Mouse (Mus musculus): ENCODE results near the gene Rtn4r. TPM values are rescaled to one million over a fixed set of nuclear protein-coding genes. Genes with fewer than 3 reads are reported as not detected.
A peak's percentile ranks its signal among the peaks of the same experiment; 100 is the strongest.

The Rtn4r gene
- polyA plus RNA-seq, 1 experiment: not detected

DNA sequence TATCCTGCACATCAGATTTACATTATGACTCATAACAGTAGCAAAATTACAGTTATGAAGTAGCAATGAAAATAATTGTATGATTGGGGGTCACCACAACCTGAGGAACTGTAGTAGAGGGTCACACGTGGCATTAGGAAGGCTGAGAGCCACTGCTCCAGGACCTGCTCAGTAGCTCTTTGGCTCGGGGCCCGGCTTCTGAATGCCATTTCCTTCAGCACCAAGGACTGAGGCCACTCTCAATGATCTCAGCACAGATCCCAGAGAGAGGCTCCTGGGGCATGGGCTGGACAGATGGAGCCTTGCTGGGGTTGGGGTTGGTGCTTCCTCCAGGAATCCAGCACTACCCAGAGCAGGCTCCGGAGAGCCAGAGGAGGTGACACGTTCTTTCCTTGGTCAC lies 40.3 kb upstream of the Rtn4r start:
- WGBS: 68% methylated on average over 5 of the region's 5 CpGs
- Histone ChIP-seq H3K27ac (ENCODE audit: insufficient read depth, low read depth, low read length) (no peak overlapping the region), H3K4me1 (ENCODE audit: control insufficient read depth, insufficient read depth, low read length) (peaks cover 23% of the 10 kb centered on the region), H3K4me3 (ENCODE audit: insufficient read depth, low read depth, low read length) (no peak overlapping the region)
- TF ChIP-seq CTCF (IDR thresholded peaks at IDR 0.05; ENCODE audit: insufficient read depth, low read depth, low read length) (no peak), POLR2A (IDR thresholded peaks at IDR 0.05; ENCODE audit: insufficient read depth, low read depth, low read length) (no peak)

DNA sequence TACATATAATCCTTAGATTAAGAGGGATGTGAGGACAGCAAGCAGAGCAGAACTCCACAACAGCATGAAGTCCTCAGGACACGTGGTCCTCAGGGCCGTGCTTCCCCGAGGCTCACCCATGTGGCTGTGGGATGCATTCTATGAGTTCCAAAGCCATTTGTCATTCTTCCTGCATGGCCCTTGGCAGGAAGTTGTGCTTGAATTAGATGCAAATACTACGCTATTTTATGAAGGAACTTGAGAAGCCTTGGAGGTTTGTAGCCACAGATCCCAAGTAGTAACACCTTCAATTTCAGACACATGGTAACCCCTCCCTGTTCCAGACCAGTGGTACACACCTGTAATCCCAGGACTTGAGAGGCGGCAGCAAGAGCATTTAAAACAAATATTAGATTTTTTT lies 31.1 kb upstream of the Rtn4r start:
- WGBS: 60% methylated on average over 5 of the region's 5 CpGs
- Histone ChIP-seq H3K4me3 (ENCODE audit: insufficient read depth, low read depth, low read length) (no peak overlapping the region), H3K4me1 (ENCODE audit: control insufficient read depth, insufficient read depth, low read length) (no peaks in the 10 kb centered on the region), H3K27ac (ENCODE audit: insufficient read depth, low read depth, low read length) (no peak overlapping the region)
- TF ChIP-seq CTCF (IDR thresholded peaks at IDR 0.05; ENCODE audit: insufficient read depth, low read depth, low read length) (no peak), POLR2A (IDR thresholded peaks at IDR 0.05; ENCODE audit: insufficient read depth, low read depth, low read length) (no peak)

DNA sequence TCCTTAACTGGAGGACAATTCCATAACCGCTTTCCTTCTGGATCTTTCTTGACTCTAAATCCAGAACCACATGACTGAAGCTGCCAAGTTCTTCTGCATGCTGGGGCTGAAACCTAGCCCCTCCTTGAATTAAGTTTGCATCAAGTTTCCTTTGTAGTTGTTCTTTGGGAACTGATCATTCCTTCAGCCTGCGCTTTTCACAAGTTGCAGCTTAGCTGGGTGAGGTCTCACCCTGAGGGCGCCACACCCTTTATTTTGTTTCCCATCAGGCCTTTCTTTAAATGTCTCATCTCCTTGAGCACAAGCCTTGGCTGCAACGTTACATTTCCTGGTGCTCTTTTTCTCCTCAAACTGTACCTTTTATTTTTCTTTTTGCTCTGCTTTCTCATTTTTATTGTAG lies 24.6 kb upstream of the Rtn4r start:
- Histone ChIP-seq H3K4me1 (ENCODE audit: control insufficient read depth, insufficient read depth, low read length) (no peaks in the 10 kb centered on the region), H3K27ac (ENCODE audit: insufficient read depth, low read depth, low read length) (no peak overlapping the region), H3K4me3 (ENCODE audit: insufficient read depth, low read depth, low read length) (no peak overlapping the region)
- TF ChIP-seq POLR2A (IDR thresholded peaks at IDR 0.05; ENCODE audit: insufficient read depth, low read depth, low read length): no peak
- TF ChIP-seq CTCF (IDR thresholded peaks at IDR 0.05; ENCODE audit: insufficient read depth, low read depth, low read length): no peak
- WGBS: 75% methylated on average over 4 of the region's 4 CpGs

DNA sequence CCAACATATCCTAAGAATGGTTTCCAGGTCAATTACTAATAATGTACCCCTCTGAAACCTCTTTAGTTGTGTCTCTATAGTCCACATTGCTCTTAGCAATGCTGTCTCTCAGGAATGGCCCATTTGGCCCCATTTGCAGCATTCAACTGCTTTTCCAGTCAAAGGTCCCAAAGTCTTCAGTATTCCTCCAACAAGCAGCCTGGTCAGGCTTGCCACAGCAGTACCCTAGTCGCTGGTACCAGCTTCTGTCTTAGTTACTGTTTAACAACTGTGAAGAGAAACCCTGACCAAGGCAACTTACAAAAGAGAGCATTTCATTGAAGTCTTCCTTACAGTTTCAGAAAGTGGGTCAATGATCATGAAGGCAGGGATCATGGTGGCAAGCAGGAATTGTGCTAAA lies 24.1 kb upstream of the Rtn4r start:
- WGBS: 80% methylated on average over 1 of the region's 1 CpGs
- Histone ChIP-seq H3K27ac (ENCODE audit: insufficient read depth, low read depth, low read length) (no peak overlapping the region), H3K4me1 (ENCODE audit: control insufficient read depth, insufficient read depth, low read length) (no peaks in the 10 kb centered on the region), H3K4me3 (ENCODE audit: insufficient read depth, low read depth, low read length) (no peak overlapping the region)
- no peak for TF ChIP-seq POLR2A (IDR thresholded peaks at IDR 0.05; ENCODE audit: insufficient read depth, low read depth, low read length)
- TF ChIP-seq CTCF (IDR thresholded peaks at IDR 0.05; ENCODE audit: insufficient read depth, low read depth, low read length): no peak

DNA sequence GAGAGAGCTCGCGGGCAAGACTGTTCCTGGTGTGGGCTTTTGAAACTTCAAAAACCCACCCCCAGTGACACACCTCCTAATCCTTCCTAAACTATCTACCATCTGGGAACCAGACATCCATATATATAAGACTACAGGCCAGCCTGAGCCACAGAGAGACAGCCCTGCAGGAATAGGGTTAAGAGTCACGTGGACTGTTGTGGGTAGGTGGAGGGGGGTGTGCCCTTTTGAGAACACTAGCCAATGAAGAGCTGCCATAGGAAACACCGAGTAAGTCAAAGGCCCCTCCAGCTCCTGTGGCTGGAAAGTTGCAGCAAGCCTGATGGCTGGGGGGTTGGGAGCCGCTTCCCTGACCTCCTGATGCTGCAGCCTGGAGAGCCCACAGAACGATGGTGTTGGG lies 23.6 kb upstream of the Rtn4r start:
- no peaks in the 10 kb centered on the region for H3K4me1 ChIP-seq (ENCODE audit: control insufficient read depth, insufficient read depth, low read length)
- no peak overlapping the region for H3K27ac ChIP-seq (ENCODE audit: insufficient read depth, low read depth, low read length)
- WGBS: 52% methylated on average over 6 of the region's 6 CpGs
- no peak overlapping the region for H3K4me3 ChIP-seq (ENCODE audit: insufficient read depth, low read depth, low read length)
- TF ChIP-seq CTCF (IDR thresholded peaks at IDR 0.05; ENCODE audit: insufficient read depth, low read depth, low read length) (no peak), POLR2A (IDR thresholded peaks at IDR 0.05; ENCODE audit: insufficient read depth, low read depth, low read length) (no peak)

DNA sequence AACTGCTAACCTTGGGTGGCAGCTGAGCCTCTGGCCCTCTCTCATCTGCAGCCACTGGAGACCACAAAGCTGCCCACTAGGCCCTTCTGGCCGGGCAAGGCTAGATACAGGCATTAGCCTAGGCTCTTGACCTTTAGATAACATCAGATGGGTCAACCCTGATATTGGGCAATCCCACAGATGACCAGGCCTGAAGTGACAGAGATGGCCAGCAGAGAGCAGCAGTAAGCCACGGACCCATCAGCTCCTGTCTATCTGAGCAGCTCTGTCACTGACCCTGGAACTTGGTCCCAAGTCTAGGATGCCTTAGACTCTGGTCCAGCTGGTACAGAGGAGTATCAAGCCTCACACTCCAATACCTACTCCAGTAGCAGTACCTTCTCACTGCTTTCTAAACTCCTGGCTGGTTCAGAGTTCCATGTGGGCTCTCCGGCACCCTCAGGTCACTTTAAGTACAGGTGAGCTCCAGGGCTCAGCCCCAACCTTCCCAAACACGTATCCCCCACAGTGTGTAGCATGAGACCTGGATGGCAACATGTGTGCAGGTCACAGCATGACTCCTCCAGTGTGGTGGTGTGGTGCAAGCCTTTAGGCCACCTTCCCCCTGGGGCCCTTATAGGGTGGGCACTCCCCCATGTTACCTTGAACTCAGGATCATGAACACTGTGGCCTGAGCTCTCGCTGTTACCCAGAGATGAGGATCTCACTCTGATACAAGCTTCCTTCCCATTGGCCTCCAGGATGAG lies 19.0 kb upstream of the Rtn4r start:
- Histone ChIP-seq H3K4me3 (ENCODE audit: insufficient read depth, low read depth, low read length) (no peak overlapping the region), H3K27ac (ENCODE audit: insufficient read depth, low read depth, low read length) (no peak overlapping the region), H3K4me1 (ENCODE audit: control insufficient read depth, insufficient read depth, low read length) (peaks cover 3% of the 10 kb centered on the region; the same call in 1 of the 2 replicates)
- WGBS: 63% methylated on average over 5 of the region's 5 CpGs
- peak; percentile 27; the same call in 1 of the 2 replicates for TF ChIP-seq CTCF (IDR thresholded peaks at IDR 0.05; ENCODE audit: insufficient read depth, low read depth, low read length)
- no peak for TF ChIP-seq POLR2A (IDR thresholded peaks at IDR 0.05; ENCODE audit: insufficient read depth, low read depth, low read length)

DNA sequence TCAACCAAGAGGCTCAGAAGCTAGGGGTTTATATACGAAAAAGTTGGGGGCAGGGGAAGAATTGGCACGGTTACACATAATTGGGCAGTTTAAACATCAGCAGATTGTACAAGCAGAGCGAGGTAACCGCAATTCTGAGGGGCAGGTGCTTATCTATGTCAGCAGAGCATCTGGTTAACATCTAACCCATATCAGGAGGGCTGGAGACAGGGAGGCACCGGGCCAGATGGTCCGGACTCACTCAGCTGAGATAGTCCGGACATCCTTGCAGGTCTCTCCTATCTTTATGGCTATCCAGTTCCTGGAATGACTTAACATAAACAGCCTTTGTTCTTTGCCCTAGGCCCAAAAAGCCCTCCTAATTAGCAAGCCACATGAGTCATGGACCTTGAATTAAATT lies 16.4 kb upstream of the Rtn4r start:
- Histone ChIP-seq H3K27ac (ENCODE audit: insufficient read depth, low read depth, low read length) (no peak overlapping the region), H3K4me3 (ENCODE audit: insufficient read depth, low read depth, low read length) (no peak overlapping the region), H3K4me1 (ENCODE audit: control insufficient read depth, insufficient read depth, low read length) (peaks cover 7% of the 10 kb centered on the region; the same call in 1 of the 2 replicates)
- 88% methylated on average over 7 of the region's 7 CpGs for WGBS
- TF ChIP-seq POLR2A (IDR thresholded peaks at IDR 0.05; ENCODE audit: insufficient read depth, low read depth, low read length) (no peak), CTCF (IDR thresholded peaks at IDR 0.05; ENCODE audit: insufficient read depth, low read depth, low read length) (no peak)

DNA sequence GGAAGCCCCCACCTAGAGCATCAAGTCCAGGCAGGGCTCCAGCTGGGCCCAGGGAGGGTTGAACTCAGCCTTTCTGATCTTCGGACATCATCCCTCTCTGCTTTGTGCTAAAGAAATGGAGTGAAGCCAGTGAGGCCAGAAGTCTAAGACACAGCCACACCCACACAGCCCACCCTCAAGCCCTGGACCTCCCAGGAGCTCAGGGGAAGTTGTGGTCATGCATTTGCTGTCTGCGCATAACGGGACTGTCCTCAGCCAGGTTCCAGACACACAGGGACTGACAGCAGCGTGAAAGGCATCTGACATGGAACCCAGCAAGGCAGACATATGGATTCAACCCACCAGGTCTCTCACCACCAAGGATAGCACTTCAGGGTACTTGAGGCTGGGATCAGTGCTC lies 11.0 kb upstream of the Rtn4r start:
- WGBS: 86% methylated on average over 4 of the region's 4 CpGs
- Histone ChIP-seq H3K27ac (ENCODE audit: insufficient read depth, low read depth, low read length) (no peak overlapping the region), H3K4me1 (ENCODE audit: control insufficient read depth, insufficient read depth, low read length) (peaks cover 8% of the 10 kb centered on the region; the same call in 1 of the 2 replicates), H3K4me3 (ENCODE audit: insufficient read depth, low read depth, low read length) (no peak overlapping the region)
- TF ChIP-seq CTCF (IDR thresholded peaks at IDR 0.05; ENCODE audit: insufficient read depth, low read depth, low read length) (no peak), POLR2A (IDR thresholded peaks at IDR 0.05; ENCODE audit: insufficient read depth, low read depth, low read length) (no peak)

DNA sequence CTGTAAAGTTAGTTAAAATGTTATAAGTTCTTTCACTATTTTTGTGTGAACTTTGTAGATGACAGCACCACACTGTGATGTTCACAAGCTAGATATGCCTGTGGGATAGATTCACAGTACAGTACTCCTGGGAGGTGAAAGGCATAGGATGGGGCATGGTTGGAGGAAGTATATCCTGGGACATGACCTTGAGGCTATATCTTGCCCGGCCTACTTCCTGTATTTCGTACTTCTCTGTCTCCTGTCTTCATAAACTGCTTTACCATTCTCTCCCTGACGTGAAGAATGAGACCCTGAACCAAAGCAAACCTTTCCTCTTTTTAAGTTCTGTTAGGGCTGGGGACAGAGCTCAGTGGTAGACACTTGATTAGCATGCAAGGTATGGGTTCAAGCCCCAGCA lies 9.2 kb upstream of the Rtn4r start:
- Histone ChIP-seq H3K4me1 (ENCODE audit: control insufficient read depth, insufficient read depth, low read length) (0 out of 2 replicates have a peak, but pooled peaks cover 5% of the 10 kb centered on the region), H3K4me3 (ENCODE audit: insufficient read depth, low read depth, low read length) (no peak overlapping the region), H3K27ac (ENCODE audit: insufficient read depth, low read depth, low read length) (no peak overlapping the region)
- WGBS: 89% methylated on average over 3 of the region's 3 CpGs
- TF ChIP-seq POLR2A (IDR thresholded peaks at IDR 0.05; ENCODE audit: insufficient read depth, low read depth, low read length): no peak
- no peak for TF ChIP-seq CTCF (IDR thresholded peaks at IDR 0.05; ENCODE audit: insufficient read depth, low read depth, low read length)
